Mouse (Mus musculus) Muller cell, postnatal 12 days (primary cell): ENCODE results near the gene Gpr152.
"Not testable (repeated sequence)": the region's sequence is repeated elsewhere in the genome, so short reads cannot be mapped to it uniquely, and the experiment has no call there.

ENCODE experiments used
- DNase-seq: peaks from one replicate; pipeline ENCODE4 v3.0.0-alpha.2; 2015; ENCODE audit errors: inconsistent ontology term

Gpr152 gene

DNA sequence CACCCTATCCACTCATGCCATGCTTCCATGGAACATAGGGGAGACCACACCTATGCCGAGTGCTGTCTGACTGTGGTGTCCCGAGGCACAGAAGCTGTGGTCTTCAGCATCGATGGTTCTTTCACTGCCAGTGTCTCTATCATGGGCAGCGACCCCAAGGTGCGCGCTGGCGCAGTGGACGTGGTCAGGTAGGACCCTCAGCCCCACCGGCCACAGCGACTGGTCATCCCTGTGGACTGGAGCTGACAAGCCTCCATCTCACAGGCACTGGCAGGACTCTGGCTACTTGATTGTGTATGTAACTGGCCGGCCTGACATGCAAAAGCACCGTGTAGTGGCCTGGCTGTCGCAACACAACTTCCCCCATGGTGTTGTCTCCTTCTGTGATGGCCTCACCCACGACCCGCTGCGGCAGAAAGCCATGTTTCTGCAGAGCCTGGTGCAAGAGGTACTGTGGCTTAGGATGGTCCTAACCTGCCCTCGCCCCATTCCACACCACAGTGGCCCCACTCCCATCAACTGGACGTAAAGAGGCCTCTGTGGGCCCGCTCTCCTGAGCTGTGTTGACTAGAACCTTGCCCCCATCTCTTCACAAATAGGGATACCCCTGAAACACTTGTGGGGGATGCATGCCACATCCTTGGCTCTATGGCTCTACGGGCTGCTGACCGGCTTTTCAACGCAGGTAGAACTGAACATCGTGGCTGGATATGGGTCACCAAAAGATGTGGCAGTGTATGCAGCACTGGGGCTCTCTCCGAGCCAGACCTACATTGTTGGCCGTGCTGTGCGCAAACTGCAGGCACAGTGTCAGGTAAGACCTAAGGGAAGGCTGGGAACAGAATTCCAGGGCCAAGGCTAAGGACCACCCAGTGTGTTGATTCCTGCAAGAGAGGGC is 27.3 kb upstream of the Gpr152 start:
- no peak for DNase-seq

DNA sequence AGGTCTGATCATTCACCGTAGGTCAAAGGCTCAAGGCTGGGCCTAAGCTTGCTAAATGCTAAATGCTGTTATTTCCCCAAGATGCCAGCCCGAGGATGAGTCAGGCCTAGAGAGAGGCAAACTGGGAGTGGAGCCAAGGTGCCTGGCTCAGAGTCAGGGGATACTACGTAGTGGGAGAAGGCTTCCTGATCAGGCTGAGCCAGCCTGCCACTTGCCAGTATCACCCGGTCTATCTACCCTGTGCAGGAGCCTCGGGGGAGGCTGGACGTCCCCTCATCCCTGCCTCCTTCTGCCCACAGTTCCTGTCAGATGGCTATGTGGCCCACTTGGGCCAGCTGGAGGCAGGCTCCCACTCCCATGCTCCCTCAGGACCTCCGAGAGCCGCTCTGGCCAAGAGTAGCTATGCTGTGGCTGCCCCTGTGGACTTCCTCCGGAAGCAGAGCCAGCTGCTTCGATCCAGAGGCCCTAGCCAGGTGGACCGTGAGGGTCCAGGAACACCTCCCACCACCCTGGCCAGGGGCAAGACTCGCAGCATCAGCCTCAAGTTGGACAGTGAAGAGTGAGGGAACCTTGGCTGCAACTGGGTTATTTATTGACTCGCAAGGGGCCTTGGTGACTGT is 26.3 kb upstream of the Gpr152 start:
- peak; percentile 91 for DNase-seq

DNA sequence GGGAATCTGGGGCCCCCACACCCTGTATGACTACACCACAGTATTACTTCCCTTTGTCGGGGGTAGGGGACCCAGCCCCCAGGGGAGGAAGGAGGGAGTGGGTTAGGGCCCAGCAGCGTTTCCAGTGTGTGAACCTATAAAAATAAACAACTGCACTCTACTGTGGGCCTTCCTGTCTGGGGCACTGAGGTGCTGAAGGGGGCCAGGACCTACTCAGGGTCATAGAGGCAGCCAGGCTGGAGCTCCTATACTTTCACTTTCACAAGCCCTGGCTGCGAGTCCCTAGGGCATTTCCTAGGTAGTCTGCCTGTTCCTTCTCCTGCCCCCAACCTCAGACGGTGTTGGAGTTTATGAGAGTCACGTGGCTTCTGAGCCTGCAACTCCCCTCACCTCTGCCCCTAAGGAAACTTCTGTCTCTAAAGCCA is 25.8 kb upstream of the Gpr152 start:
- no peak for DNase-seq

DNA sequence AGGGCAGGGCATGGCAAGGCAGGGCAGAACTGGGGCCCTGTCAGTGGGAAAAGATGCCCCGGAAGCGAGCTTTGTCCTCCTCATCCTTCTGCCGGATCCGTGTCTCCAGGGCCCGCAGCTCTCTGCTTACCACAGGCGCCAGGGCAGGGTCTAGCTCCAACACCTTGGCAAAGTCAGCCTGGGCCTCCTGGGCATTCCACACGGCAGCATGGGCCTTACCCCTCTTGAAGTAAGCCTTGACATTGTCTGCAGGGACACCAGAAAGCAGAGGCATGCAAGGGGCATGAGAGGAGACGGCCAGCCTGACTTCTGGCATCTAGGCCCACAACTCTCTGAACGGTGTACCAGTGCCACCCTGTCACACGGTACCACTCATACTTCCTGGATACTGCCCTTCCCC is 25.0 kb upstream of the Gpr152 start:
- DNase-seq: no peak

DNA sequence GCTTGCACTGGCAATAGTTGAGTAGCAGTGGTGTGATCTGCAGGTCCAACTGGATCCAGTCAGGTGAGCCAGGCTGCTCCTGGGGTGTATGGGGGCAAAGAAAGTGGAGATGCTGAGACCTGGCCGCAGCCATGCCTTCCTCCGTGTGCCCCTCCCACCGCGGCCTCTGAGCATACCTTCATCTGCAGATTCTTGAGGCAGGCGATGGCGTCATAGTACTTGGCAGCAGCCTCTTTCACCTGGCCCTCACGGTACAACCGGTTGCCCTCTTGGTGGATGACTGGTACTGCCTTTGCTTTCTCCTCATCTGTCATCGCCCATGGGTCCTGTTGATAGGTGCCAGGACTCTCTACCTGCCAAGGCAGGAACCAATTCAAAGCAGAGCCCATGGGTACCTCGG is 24.4 kb upstream of the Gpr152 start:
- no peak for DNase-seq

DNA sequence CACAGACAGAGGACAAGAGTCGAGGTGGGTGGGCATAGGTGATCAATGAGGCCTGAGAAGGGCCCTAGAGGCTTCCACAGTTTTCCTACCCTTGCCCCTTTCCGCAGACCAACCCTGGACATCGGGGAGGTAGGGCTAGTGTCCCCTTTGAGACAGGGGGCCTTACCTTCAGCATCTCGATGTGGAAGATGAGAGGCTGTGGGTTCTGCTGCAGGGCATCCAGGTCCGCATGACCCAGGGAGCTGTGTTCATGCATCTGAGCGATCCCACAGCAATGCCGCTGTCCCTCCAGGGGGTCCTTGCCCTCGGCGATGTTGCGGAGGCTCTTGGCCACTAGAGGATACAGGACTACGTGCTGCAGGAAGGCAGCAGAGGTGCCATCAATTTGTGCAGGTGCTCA is 23.8 kb upstream of the Gpr152 start:
- DNase-seq: no peak

DNA sequence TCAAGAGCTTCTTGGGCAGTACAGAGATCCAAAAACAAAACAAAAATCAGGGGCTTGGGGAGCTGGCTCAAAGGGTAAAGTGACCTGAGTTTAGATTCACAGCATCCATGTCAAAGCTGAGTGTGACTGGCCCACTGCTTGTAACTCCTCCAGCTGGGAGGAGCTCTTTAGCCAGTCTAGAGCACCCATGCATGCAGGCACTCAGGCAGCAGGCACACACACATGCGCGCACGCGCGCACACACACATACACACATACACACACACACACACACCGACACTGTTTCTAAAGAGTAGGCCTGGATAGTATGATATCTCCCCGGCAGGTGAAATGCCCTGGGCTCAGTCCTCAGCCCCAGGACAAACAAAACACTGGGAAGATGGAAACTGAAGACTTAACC is 22.6 kb upstream of the Gpr152 start:
- DNase-seq: no peak

DNA sequence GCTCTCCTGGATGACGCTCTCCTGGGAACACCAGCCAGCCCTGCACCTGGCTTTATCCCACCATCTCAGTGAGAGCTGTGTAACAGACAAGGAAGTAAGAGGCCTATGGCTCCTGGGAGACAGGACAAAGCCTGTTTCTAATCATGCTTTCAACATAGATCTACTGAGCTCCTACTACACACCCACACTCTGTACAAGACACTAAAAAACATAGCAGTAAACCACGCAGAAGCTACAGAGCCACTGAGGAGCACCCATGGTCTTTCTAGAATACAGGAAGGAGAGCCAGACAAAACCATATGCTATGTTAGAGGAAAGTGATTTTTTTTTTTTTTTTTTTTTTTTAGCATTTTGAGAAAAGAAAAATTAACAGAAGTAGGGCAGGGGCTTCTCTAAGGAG is 21.2 kb upstream of the Gpr152 start:
- DNase-seq: no peak

DNA sequence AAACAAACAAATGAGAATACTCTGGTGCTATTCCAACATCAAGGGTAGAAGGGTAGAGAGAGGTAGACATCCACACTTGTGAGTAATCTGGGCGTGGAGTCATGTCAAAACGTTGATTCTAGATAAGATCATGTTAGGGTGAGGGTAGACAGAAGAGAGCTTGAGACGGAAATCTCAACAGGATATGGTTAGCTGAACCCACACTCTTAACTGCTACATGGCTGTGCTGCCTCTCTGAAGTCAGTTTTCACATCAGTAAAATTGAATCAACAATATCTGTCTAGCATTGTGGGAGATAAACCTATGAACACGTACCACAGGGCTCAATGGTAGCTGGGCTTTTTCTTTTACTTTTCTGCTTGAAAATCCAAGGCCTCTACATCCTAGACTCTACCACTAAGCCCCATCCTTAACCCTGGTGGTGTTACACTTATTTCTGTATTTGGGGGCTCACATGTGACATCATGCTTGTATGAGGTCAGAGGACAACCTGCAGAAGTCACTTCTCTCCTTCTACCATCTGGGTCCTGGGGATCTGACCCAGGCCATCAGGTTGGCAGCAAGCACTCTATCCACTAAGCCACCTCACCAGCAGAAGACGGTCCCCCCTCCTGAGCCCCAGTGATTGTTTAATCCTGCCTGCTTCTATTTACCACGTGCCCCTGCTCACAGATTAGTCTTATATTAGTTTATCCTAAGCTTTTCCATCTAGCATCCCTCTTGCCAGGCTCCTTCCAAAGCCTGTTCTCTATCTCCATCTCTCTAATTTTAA is 19.7 kb upstream of the Gpr152 start:
- no peak for DNase-seq

DNA sequence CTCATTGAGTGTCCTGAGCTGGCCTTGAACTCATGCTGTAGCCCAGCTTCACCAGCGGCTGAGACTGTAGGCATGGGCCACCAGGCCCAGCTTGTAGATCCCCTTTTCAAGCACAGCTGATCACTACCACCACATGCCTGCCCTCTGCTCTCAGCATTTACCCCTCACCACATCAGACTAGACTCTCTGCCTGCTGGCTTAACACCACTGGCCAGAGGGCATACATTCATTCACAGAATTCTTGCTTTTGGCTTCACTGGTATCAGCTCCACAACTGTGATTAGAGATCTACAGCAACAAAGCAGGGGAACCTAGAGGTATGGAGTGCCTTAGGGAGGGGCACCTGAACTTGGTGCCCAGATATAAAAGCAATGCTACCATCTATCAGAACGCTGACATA is 19.1 kb upstream of the Gpr152 start:
- no peak for DNase-seq

DNA sequence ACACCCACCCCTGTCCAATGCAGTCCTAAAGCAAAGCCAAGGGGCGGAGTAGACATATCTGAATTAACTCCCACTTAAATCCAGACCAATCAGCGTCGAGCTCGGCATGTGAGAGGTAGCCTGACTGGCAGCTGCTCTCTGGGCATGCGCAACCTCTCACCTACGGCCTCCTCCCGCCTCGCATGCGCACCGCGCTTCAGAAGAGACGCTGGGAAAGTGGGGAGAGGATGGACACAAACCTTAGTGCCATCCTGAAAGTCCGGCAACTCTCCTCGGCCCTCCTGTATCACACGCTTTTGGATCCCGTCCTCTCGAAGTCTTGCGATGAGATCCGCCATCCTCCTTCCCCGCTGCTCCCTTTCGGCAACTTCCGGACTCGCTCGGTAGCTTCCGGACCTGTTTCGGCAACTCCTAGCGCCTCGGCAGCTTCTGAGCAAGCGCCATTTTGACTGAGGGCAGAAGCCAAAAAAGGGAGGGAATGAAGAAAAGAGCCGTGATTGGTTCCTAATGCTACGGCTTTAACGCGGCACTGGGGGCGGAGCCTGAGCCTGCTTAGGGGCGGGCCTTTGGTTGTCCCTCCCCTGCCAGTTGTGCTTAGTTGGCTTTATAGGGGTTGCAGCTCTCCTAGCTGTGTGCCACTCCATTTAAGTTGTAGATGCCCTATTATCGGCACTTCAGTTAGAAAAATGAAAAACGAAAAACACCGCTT is 18.3 kb upstream of the Gpr152 start:
- DNase-seq: peak; percentile 98

DNA sequence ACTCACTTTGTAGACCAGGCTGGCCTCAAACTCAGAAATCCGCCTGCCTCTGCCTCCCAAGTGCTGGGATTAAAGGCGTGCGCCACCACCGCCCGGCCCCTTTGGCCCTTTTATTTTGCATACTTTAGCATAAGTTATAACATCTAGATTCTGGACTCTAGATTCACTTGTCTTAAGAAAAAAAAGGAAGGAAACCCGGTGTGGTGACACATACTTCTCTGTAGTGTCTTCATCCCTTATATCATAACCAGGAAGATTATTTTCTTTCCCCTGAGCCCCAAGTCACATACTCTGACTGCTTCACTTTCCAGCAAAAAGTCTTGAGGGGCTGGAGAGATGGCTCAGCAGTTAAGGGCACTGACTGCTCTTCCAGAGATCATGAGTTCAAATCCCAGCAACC is 17.7 kb upstream of the Gpr152 start:
- DNase-seq: not testable (repeated sequence)

DNA sequence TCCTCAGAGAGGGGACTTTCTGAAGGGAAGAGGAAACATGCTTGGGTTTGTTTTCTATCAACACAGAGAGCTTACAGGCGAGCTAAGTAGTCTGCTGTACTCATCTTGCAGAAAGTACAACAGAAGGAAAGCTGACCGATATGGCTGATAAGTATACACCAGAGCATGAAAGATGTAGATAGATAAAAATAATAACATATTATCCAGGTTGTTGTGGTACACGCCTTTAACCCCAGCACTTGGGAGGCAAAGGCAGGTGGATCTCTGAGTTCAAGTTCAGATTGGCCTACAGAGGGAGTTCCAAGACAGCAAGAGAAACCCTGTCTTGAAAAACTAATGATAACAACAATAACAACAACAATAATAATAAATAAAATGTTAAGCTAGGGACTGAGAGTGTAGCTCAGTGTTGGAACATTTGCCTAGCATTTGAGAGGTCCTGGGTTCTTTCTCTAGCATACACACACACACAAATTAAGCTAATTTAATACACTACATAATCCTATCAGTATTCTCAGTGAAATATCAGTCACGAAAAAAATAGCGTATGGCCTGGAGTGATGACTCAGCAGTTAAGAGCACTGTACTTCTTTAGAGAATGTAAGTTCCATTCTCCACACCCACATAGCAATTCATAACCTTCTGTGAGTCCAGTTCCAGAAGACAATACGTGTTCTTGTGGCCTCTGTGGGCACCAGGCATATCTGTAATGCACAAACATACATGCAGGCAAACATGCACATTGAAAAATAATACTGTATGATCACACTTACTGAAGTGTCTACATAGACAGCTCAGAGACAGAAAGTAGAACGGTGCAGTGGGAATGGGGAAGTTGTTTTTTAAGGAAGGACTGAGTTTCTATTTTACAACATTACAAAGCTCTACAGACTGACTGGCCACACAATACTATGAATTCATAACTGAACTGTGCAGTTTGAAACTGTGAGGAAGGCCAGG is 16.9 kb upstream of the Gpr152 start:
- DNase-seq: no peak

DNA sequence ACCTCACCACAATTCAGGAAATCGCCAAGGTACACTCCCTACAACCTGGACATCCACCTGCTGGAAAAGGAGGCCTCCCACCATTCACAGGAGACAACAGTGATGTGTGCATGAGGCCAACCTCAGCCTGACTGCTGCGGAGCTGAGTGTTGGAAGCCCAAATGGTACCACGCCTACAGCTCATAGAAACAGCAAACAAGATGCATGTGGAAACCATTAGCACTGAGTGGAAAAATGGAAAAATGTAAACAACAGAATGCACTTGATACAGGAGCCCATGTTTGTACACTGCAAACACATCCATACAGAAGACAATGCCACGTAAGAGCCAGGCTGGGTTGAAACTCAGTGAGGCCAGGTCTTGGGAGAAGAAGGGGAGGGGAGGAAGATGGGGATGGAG is 15.2 kb upstream of the Gpr152 start:
- no peak for DNase-seq

DNA sequence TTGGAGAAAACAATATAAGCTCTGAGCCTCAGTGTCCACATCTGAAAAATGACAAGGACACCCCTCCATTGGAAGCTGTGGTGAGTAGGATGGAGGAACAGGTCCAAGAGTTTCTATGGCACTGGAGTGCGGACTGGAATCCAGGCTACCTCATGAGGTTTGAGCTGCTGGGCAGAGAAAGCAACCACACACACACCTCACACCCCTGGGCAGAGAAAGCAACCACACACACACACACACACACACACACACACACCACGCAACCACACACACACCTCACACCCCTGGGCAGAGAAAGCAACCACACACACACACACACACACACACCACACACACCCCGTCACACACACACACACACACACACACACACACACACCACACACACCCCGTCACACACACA is 14.3 kb upstream of the Gpr152 start:
- not testable (repeated sequence) for DNase-seq

DNA sequence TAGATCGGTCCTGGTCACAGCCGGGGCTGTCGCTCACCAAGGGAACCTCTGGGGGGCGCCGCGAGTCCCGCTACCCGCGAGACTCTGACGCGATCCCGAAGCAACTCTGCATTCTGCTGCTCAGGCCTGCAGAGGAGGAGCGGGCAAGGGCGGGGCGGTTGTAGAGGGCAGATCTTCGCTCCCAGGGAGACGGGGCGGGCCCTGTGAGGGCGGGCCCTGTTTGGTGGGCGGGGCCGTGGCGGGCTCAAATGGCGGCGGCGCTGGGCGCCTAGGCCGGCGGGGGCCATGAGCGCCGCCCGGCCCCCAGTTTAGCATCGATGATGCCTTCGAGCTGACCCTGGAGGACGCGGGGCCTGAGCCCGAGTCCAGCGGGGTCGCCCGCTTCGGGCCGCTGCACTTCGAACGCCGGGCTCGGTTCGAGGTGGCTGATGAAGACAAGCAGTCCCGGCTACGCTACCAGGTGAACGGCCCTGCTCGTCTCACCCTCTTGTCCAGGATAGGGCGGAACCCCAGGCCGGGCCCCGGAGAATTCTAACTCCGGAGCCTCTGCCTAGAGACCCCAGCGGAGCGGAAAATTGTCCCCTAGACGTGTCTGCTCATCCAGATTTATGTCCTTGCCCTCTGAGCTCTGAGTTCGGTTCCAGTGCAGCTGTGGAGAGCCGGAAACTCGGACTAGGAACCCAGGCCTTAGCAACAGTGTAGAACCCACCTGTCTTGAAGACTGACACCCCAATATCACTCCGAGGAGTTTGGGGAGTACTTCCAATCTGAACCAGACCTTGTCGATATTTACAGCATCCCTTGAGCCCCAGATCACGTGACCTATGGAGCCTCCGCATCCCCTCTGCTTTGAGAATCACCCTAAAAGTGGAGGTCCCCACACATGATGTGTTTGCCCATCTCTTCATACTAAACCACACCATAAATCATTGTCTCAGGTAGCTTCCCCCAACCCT is 13.6 kb upstream of the Gpr152 start, which contains the start of gene Aip:
Gene Aip (minus strand): TSS at position 118 of the 956 bp plus-strand sequence.
- peak; percentile 99 for DNase-seq

DNA sequence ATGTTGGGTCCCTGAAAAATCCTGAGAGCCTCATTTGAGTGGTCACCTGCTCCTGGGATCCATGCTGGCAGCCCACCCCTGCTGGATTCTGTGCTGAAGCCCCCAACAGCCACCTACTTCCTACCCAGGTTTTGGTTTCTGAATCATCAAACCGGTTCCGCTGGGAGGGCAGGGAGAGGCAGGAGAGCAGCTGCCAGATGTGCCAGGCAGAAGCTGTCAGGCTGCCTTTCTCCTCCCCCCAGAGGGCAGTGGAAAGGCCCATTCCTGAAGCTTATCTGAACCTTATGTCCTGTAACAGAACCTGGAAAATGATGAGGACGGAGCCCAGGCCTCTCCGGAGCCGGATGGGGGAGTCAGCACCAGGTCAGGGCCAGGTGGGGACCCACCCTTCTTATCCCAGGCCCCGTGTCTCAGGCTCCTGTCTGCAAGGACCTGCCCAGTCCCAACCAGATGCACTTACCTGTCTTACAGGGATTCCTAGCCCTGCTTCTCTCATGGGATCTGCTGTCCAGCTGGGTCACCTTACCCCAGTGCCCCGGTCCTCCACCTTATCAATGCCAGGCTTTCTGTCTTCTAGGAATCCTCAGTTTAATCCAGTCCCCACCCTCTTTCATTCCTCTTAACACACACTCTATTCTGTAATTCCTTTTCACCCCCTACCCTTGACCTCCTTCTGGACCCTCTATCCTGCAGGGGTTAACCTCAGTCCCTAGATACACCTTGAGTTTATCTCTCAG is 12.7 kb upstream of the Gpr152 start:
- DNase-seq: no peak

DNA sequence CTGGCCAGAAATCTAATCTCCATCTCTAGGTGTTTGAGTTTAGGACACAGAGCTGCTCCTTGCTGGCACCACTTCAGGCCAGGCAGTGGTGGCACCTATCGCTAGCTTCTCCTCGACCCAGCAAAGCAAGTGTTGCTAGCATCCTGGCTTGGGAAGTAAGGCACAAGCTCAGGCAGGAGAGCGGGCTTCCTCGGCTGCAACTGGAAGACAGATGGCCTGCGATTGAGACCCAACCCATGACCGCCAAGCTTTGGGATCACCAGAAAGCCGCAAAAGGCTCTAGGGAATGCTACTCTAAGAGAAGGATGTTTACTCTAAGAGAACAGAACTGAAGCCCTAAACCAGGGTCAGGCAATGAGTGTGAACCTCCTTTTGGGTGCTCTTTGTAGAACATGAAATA is 10.1 kb upstream of the Gpr152 start:
- no peak for DNase-seq

DNA sequence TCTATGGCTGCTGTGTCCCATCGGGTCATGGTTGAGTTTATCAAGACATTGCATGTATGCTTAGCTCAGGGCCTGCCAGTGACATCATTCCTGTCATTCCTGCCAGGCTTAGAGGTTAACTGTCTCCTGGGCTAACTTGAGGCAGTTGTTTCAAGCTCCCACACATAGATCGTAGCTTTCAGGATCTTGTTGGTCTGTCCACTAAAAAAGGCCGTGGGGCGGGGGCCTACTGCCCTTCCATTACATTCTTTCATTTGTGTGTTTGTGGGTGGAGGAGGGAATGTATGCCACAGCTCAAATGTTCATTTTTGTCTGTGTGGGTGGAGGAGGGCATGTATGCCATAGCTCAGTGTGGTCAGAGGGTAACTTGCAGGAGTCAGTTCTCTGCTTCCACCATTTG is 9.5 kb upstream of the Gpr152 start:
- DNase-seq: peak; percentile 71
